Mouse (Mus musculus): ENCODE results near the gene Tbxa2r. TPM values are rescaled to one million over a fixed set of nuclear protein-coding genes. Genes with fewer than 3 reads are reported as not detected.

The Tbxa2r gene
- polyA plus RNA-seq, 1 experiment = 44.0 TPM

GRCm38 (mm10) chr10:81318589-81319329 lies 9.8 kb upstream of the Tbxa2r start:
- no peak for DNase-seq
- H3K4me1 ChIP-seq (ENCODE audit: control insufficient read depth, insufficient read depth, low read length) = peaks cover 5% of the 10 kb centered on the region; the same call in 1 of the 2 replicates
- WGBS = 71% methylated on average over 13 of the region's 13 CpGs
- TF ChIP-seq CTCF (IDR thresholded peaks at IDR 0.05; ENCODE audit: insufficient read depth, low read length) (no peak), POLR2A (IDR thresholded peaks at IDR 0.05; ENCODE audit: borderline replicate concordance, extremely low read depth, low read depth, low read length) (no peak)
- H3K4me3 ChIP-seq (replicated peaks; ENCODE audit: extremely low read depth, low read depth, low read length) = no peak overlapping the region

GRCm38 (mm10) chr10:81319330-81319699 lies 9.2 kb upstream of the Tbxa2r start:
- 19% methylated on average over 8 of the region's 8 CpGs for WGBS
- DNase-seq = no peak
- TF ChIP-seq POLR2A (IDR thresholded peaks at IDR 0.05; ENCODE audit: borderline replicate concordance, extremely low read depth, low read depth, low read length) (no peak), CTCF (IDR thresholded peaks at IDR 0.05; ENCODE audit: insufficient read depth, low read length) (no peak)
- H3K4me1 ChIP-seq (ENCODE audit: control insufficient read depth, insufficient read depth, low read length) = peaks cover 5% of the 10 kb centered on the region; the same call in 1 of the 2 replicates
- no peak overlapping the region for H3K4me3 ChIP-seq (replicated peaks; ENCODE audit: extremely low read depth, low read depth, low read length)

- peak overlapping the region; percentile 65 for H3K4me3 ChIP-seq (replicated peaks; ENCODE audit: extremely low read depth, low read depth, low read length)
- no peak for DNase-seq
- TF ChIP-seq CTCF (IDR thresholded peaks at IDR 0.05; ENCODE audit: insufficient read depth, low read length) = no peak
- no peak for TF ChIP-seq POLR2A (IDR thresholded peaks at IDR 0.05; ENCODE audit: borderline replicate concordance, extremely low read depth, low read depth, low read length)
- peaks cover 5% of the 10 kb centered on the region; the same call in 1 of the 2 replicates for H3K4me1 ChIP-seq (ENCODE audit: control insufficient read depth, insufficient read depth, low read length)
- whole genome bisulfite sequencing = 1% methylated on average over 38 of the region's 38 CpGs
Measured at GRCm38 (mm10) chr10:81319741-81320549, 8.6 kb upstream of the Tbxa2r start.

GRCm38 (mm10) chr10:81320550-81321347 lies 7.8 kb upstream of the Tbxa2r start, which contains the start of gene Cactin:
Cactin (plus strand) TSS chr10:81321103.
- Histone ChIP-seq H3K4me3 (replicated peaks; ENCODE audit: extremely low read depth, low read depth, low read length) (peak within 1 kb of the TSS; percentile 71), H3K4me1 (ENCODE audit: control insufficient read depth, insufficient read depth, low read length) (peaks cover 5% of the 10 kb centered on the region; the same call in 1 of the 2 replicates)
- peak; percentile 74; the same call in 1 of the 2 replicates for TF ChIP-seq POLR2A (IDR thresholded peaks at IDR 0.05; ENCODE audit: borderline replicate concordance, extremely low read depth, low read depth, low read length)
- TF ChIP-seq CTCF (IDR thresholded peaks at IDR 0.05; ENCODE audit: insufficient read depth, low read length) = no peak
- DNase-seq = peak; percentile 97
- under 1% methylated on average over 68 of the region's 68 CpGs for WGBS

- Histone ChIP-seq H3K4me1 (ENCODE audit: control insufficient read depth, insufficient read depth, low read length) (peaks cover 8% of the 10 kb centered on the region; the same call in 1 of the 2 replicates), H3K4me3 (replicated peaks; ENCODE audit: extremely low read depth, low read depth, low read length) (peak overlapping the region; percentile 71)
- 2% methylated on average over 20 of the region's 20 CpGs for WGBS
- TF ChIP-seq CTCF (IDR thresholded peaks at IDR 0.05; ENCODE audit: insufficient read depth, low read length) = no peak
- TF ChIP-seq POLR2A (IDR thresholded peaks at IDR 0.05; ENCODE audit: borderline replicate concordance, extremely low read depth, low read depth, low read length) = no peak
- DNase-seq = no peak
Measured at GRCm38 (mm10) chr10:81321436-81321835, 7.1 kb upstream of the Tbxa2r start.

- TF ChIP-seq CTCF (IDR thresholded peaks at IDR 0.05; ENCODE audit: insufficient read depth, low read length) = no peak
- no peak for TF ChIP-seq POLR2A (IDR thresholded peaks at IDR 0.05; ENCODE audit: borderline replicate concordance, extremely low read depth, low read depth, low read length)
- H3K4me1 ChIP-seq (ENCODE audit: control insufficient read depth, insufficient read depth, low read length) = peaks cover 11% of the 10 kb centered on the region; the same call in 1 of the 2 replicates
- WGBS = 88% methylated on average over 27 of the region's 27 CpGs
- no peak for DNase-seq
- H3K4me3 ChIP-seq (replicated peaks; ENCODE audit: extremely low read depth, low read depth, low read length) = no peak overlapping the region
Measured at GRCm38 (mm10) chr10:81322444-81322843, 6.1 kb upstream of the Tbxa2r start.

GRCm38 (mm10) chr10:81323141-81323775 lies 5.3 kb upstream of the Tbxa2r start:
- H3K4me3 ChIP-seq (replicated peaks; ENCODE audit: extremely low read depth, low read depth, low read length) = no peak overlapping the region
- DNase-seq = no peak
- no peak for TF ChIP-seq POLR2A (IDR thresholded peaks at IDR 0.05; ENCODE audit: borderline replicate concordance, extremely low read depth, low read depth, low read length)
- TF ChIP-seq CTCF (IDR thresholded peaks at IDR 0.05; ENCODE audit: insufficient read depth, low read length) = no peak
- 88% methylated on average over 23 of the region's 23 CpGs for WGBS
- peaks cover 14% of the 10 kb centered on the region for H3K4me1 ChIP-seq (ENCODE audit: control insufficient read depth, insufficient read depth, low read length)

GRCm38 (mm10) chr10:81323791-81324530 lies 4.6 kb upstream of the Tbxa2r start:
- peaks cover 15% of the 10 kb centered on the region for H3K4me1 ChIP-seq (ENCODE audit: control insufficient read depth, insufficient read depth, low read length)
- H3K4me3 ChIP-seq (replicated peaks; ENCODE audit: extremely low read depth, low read depth, low read length) = no peak overlapping the region
- TF ChIP-seq POLR2A (IDR thresholded peaks at IDR 0.05; ENCODE audit: borderline replicate concordance, extremely low read depth, low read depth, low read length) (no peak), CTCF (IDR thresholded peaks at IDR 0.05; ENCODE audit: insufficient read depth, low read length) (no peak)
- 92% methylated on average over 18 of the region's 18 CpGs for WGBS
- no peak for DNase-seq

Measured in lung, adult 2 months (tissue).